Mouse (Mus musculus) liver, embryonic 14.5 days (tissue): ENCODE measurements around the gene Layn. TPM values are rescaled to one million over a fixed set of nuclear protein-coding genes. Genes with fewer than 3 reads are reported as not detected.
A peak's percentile ranks its signal among the peaks of the same experiment; 100 is the strongest.

Source experiments
- ATAC-seq: fragments of 200-750 bp; cut with Nextera tagmentation; 2 replicates; pipeline ENCODE4 v1.8.0; 2017; ENCODE audit warnings: moderate number of reproducible peaks, mild to moderate bottlenecking, moderate library complexity; ENCODE audit not compliant: insufficient read depth
- DNase-seq, 3 experiments: peaks; one replicate each; pipeline ENCODE4 v3.0.0-alpha.2; 2012 to 2013; ENCODE audit warnings: low read depth in 3 of 3, low spot score in 3 of 3
- H3K27ac ChIP-seq: fragments of 300-500 bp; sonication (generic); 2 replicates; pipeline ENCODE4 v1.5.1; 2014; ENCODE audit warnings: moderate library complexity, mild to moderate bottlenecking, control low read depth, inconsistent platforms
- H3K27me3 ChIP-seq: fragments of 300-500 bp; sonication (generic); 2 replicates; pipeline ENCODE4 v1.6.1; 2014; ENCODE audit warnings: mild to moderate bottlenecking, low read length, moderate library complexity; ENCODE audit not compliant: control insufficient read depth, insufficient read depth
- H3K36me3 ChIP-seq: fragments of 300-500 bp; sonication (generic); replicated peaks from 2 replicates; pipeline ENCODE4 v1.6.1; 2014; ENCODE audit warnings: low read depth; ENCODE audit not compliant: control insufficient read depth, insufficient read depth
- H3K4me1 ChIP-seq, 2 experiments: fragments of 200-500 bp in 1 of 2; fragments of 300-500 bp in 1 of 2; sonication (generic) in 1 of 2; replicated peaks; 2 replicates each; pipeline ENCODE4 v1.6.1; 2012 to 2014; ENCODE audit warnings: antibody characterized with exemption in 1 of 2, inconsistent platforms in 1 of 2, low read length in 1 of 2; ENCODE audit not compliant: control insufficient read depth in 2 of 2, insufficient read depth in 2 of 2
- H3K4me2 ChIP-seq: fragments of 300-500 bp; sonication (generic); 2 replicates; pipeline ENCODE4 v1.6.1; 2014; ENCODE audit warnings: low read depth, mild to moderate bottlenecking, control low read depth, moderate library complexity
- H3K4me3 ChIP-seq, 2 experiments: fragments of 200-500 bp in 1 of 2; fragments of 300-500 bp in 1 of 2; sonication (generic) in 1 of 2; 2 replicates each; pipeline ENCODE4 v1.5.1; 2012 to 2014; ENCODE audit warnings: low read depth in 2 of 2, low read length in 2 of 2, mild to moderate bottlenecking in 2 of 2, control low read depth in 1 of 2, inconsistent platforms in 1 of 2, moderate library complexity in 1 of 2; ENCODE audit not compliant: insufficient read depth in 1 of 2
- H3K9ac ChIP-seq: fragments of 300-500 bp; sonication (generic); replicated peaks from 2 replicates; pipeline ENCODE4 v1.6.1; 2014; ENCODE audit warnings: mild to moderate bottlenecking, control low read depth, moderate library complexity
- H3K9me3 ChIP-seq: fragments of 300-500 bp; sonication (generic); 2 replicates; pipeline ENCODE4 v1.6.1; 2016; ENCODE audit warnings: low read length, mixed read lengths; ENCODE audit not compliant: control insufficient read depth
- CTCF ChIP-seq: IDR thresholded peaks from 2 replicates; pipeline ENCODE4 v1.5.1; 2016; ENCODE audit warnings: antibody characterized with exemption, low read depth, control low read depth
- EP300 ChIP-seq: IDR thresholded peaks from 2 replicates; pipeline ENCODE4 v1.6.1; 2016; ENCODE audit warnings: antibody characterized with exemption, low read depth
- WGBS: fragments of 180-500 bp; shearing (Covaris S2); extraction: QIAGEN DNeasy Blood & Tissue Kit; methylation state at CpG from one replicate; pipeline ENCODE4 v1.1.7; 2014; ENCODE audit not compliant: insufficient replicate concordance; 5-methylcytosine and 5-hydroxymethylcytosine counted together
- microRNA counts: library from miRNA; unstranded; fragments of <30 nt; microRNA quantifications from one replicate; lab custom pipeline; 2016
- microRNA-seq: library from miRNA; unstranded; fragments of <30 nt; microRNA quantifications from one replicate; pipeline ENCODE4, GENCODE M21; 2016
- polyA plus RNA-seq, 2 experiments: library from polyadenylated mRNA; depleted of rRNA in 1 of 2; stranded (reverse) in 1 of 2; unstranded in 1 of 2; fragments of >200 nt; fragmentation: Nextera tagmentation in 1 of 2; extraction: Ambion mirVana in 1 of 2; gene quantifications; 2 replicates each; pipeline versions ENCODE4 v1.2.1 to v1.2.3; 2012 to 2014

The Layn gene
- polyA plus RNA-seq, 2 experiments: 0.45 to 1.1 TPM

- TF ChIP-seq EP300: peak; percentile 30; the same call in 1 of the 2 replicates
- peak; percentile 91 for TF ChIP-seq CTCF
- WGBS: under 1% methylated on average over 78 of the region's 85 CpGs
These were observed 67.8 kb downstream of the Layn start, which contains the start of gene Sik2 for GRCm38 (mm10) chr9:51008841-51009655. TSS of gene Sik2 (minus strand) at chr9:51009073.

GRCm38 (mm10) chr9:51008068-51008840 is 68.6 kb downstream of the Layn start:
- H3K4me1 ChIP-seq: peaks cover 4 to 5% of the 10 kb centered on the region in 2 experiments
- no peaks in the 10 kb centered on the region for H3K27me3 ChIP-seq
- under 1% methylated on average over 63 of the region's 65 CpGs for WGBS
- H3K4me2 ChIP-seq: peak overlapping the region; percentile 88
- no peaks in the 10 kb centered on the region for H3K36me3 ChIP-seq
- H3K27ac ChIP-seq: peak overlapping the region; percentile 79
- peak overlapping the region; percentile 88 for H3K9ac ChIP-seq
- H3K4me3 ChIP-seq: peak overlapping the region; percentile 83 to 88
- TF ChIP-seq CTCF: no peak
- TF ChIP-seq EP300: no peak
- peak; percentile 68 for ATAC-seq
- peak in 1 of 3 experiments; percentile 26 for DNase-seq
- no peaks in the 10 kb centered on the region for H3K9me3 ChIP-seq

More at GRCm38 (mm10) chr9:51008841-51009655, 67.8 kb downstream of the Layn start, which contains the start of gene Sik2:
- Histone ChIP-seq H3K27ac (peak within 1 kb of the TSS; percentile 79), H3K9ac (peak within 1 kb of the TSS; percentile 88), H3K9me3 (no peaks in the 10 kb centered on the region), H3K36me3 (no peaks in the 10 kb centered on the region), H3K4me3 (peak within 1 kb of the TSS; percentile 83 to 88), H3K27me3 (no peaks in the 10 kb centered on the region), H3K4me1 (peaks cover 4 to 5% of the 10 kb centered on the region in 2 experiments), H3K4me2 (peak within 1 kb of the TSS; percentile 88)
- ATAC-seq (peak; percentile 94), DNase-seq (peak; percentile 87 to 88 (median 87))

- Histone ChIP-seq H3K27me3 (no peaks in the 10 kb centered on the region), H3K9ac (peak overlapping the region; percentile 88), H3K36me3 (no peaks in the 10 kb centered on the region), H3K9me3 (no peaks in the 10 kb centered on the region), H3K4me1 (peaks cover 4 to 5% of the 10 kb centered on the region in 2 experiments), H3K4me2 (peak overlapping the region; percentile 88), H3K4me3 (peak overlapping the region; percentile 83 to 88), H3K27ac (peak overlapping the region; percentile 79)
- DNase-seq: no peak
- no peak for TF ChIP-seq EP300
- WGBS: 8% methylated on average over 10 of the region's 10 CpGs
- ATAC-seq: no peak
These were observed 69.2 kb downstream of the Layn start for GRCm38 (mm10) chr9:51007726-51008067.

- ATAC-seq: no peak
- TF ChIP-seq CTCF (peak; percentile 79), EP300 (no peak)
- Histone ChIP-seq H3K4me2 (peak overlapping the region; percentile 88), H3K27me3 (no peaks in the 10 kb centered on the region), H3K9me3 (no peaks in the 10 kb centered on the region), H3K4me3 (peak overlapping the region; percentile 25 to 83), H3K27ac (no peak overlapping the region), H3K36me3 (no peaks in the 10 kb centered on the region), H3K9ac (peak overlapping the region; percentile 52; the same call in 1 of the 2 replicates), H3K4me1 (peaks cover 4 to 5% of the 10 kb centered on the region in 2 experiments)
- peak; percentile 77 to 83 (median 79) for DNase-seq
- WGBS: 4% methylated on average over 4 of the region's 4 CpGs
These were observed 70.0 kb downstream of the Layn start for GRCm38 (mm10) chr9:51006846-51007245.

MicroRNAs within 50 kb of the gene (microRNA counts, 519-probe panel; counts per million panel counts)
- microRNA mmu-miR-34b-3p (lab: Ali Mortazavi, UCI) (69.9 counts per million), microRNA mmu-miR-34b-5p (lab: Ali Mortazavi, UCI) (69.9 counts per million), microRNA mmu-miR-34c (lab: Ali Mortazavi, UCI) (69.9 counts per million)

Small RNA genes within 50 kb of the gene (microRNA-seq; reads per million reads assigned to microRNA genes)
- gene Mir34b: 8.5 reads per million, percentile 17 among the genes with 10 or more reads in this experiment
- 142 reads per million, percentile 51 among the genes with 10 or more reads in this experiment for gene Mir34c

Other genes with a start within 250 kb of the Layn start
- gene Ppp2r1b, start 231.8 kb downstream of the Layn start, polyA plus RNA-seq (2012; rRNA removed): 20.9 and 27.7 TPM in 2 replicates
- 69.1 and 75.0 TPM in 2 replicates for gene Ppp2r1b, start 231.8 kb downstream of the Layn start, polyA plus RNA-seq (2014; fragmentation: Nextera tagmentation; extraction: Ambion mirVana)
- 6.9 and 8.7 TPM in 2 replicates for gene Sik2, start 68.0 kb downstream of the Layn start, polyA plus RNA-seq (2012; rRNA removed)
- 7.8 and 8.3 TPM in 2 replicates for gene Sik2, start 68.0 kb downstream of the Layn start, polyA plus RNA-seq (2014; fragmentation: Nextera tagmentation; extraction: Ambion mirVana)
- gene Btg4, start 16.2 kb downstream of the Layn start, polyA plus RNA-seq (2012; rRNA removed): not detected in 2 replicates
- gene Btg4, start 16.2 kb downstream of the Layn start, polyA plus RNA-seq (2014; fragmentation: Nextera tagmentation; extraction: Ambion mirVana): not detected in 2 replicates
- not detected in 2 replicates for gene 4833427G06Rik, start 25.0 kb upstream of the Layn start, polyA plus RNA-seq (2012; rRNA removed)
- gene 4833427G06Rik, start 25.0 kb upstream of the Layn start, polyA plus RNA-seq (2014; fragmentation: Nextera tagmentation; extraction: Ambion mirVana): not detected in 2 replicates
- gene Gm32742, start 88.4 kb upstream of the Layn start, polyA plus RNA-seq (2012; rRNA removed): 0.01 and 0.02 TPM in 2 replicates
- 0.01 TPM in 1 of 2 replicates, not detected in the other for gene Gm32742, start 88.4 kb upstream of the Layn start, polyA plus RNA-seq (2014; fragmentation: Nextera tagmentation; extraction: Ambion mirVana)
- gene Pou2af1, start 136.6 kb upstream of the Layn start, polyA plus RNA-seq (2012; rRNA removed): 0.26 and 0.36 TPM in 2 replicates
- gene Pou2af1, start 136.6 kb upstream of the Layn start, polyA plus RNA-seq (2014; fragmentation: Nextera tagmentation; extraction: Ambion mirVana): 0.17 and 0.25 TPM in 2 replicates
- gene Colca2, start 201.5 kb upstream of the Layn start, polyA plus RNA-seq (2012; rRNA removed): 0.09 and 0.12 TPM in 2 replicates
- 0.18 TPM in 1 of 2 replicates, not detected in the other for gene Colca2, start 201.5 kb upstream of the Layn start, polyA plus RNA-seq (2014; fragmentation: Nextera tagmentation; extraction: Ambion mirVana)